Mouse (Mus musculus) layer of hippocampus, postnatal 25 days (tissue): Measurements from ENCODE around the gene Mmp27. TPM values are rescaled to one million over a fixed set of nuclear protein-coding genes. Genes with fewer than 3 reads are reported as not detected.

Experiments
- DNase-seq, 2 experiments: peaks; one replicate each; pipeline ENCODE4 v3.0.0; 2022; ENCODE audit warnings: mixed read lengths in 2 of 2, low spot score in 1 of 2; ENCODE audit errors: extremely low spot score in 1 of 2
- total RNA-seq, 2 experiments: library from RNA; stranded (reverse); gene quantifications; 2 replicates each; pipeline ENCODE4 v1.2.3; 2021

Mmp27 gene
- not detected for total RNA-seq

DNA sequence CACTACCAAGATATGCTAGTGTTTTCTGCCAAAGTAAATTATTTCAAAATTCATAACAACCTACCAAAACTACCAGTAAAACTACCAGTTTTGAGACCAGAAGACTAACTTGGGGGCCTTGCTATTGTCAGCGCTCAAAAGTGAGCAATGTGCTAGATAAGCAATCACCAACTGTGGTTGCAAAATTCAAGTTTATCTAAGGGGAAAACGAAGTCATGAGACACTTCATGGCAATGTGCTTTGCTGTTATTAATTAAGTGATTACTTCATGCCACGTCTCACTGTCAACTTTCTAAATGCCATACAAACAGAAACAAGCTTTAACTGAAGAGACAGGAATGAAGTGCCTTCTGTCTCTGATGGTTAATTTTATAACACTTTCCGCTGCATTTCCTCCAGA is at the start of gene Mmp27:
TSS of gene Mmp27 (plus strand) at position 235 of the 400 bp plus-strand sequence.
- no peak for DNase-seq

DNA sequence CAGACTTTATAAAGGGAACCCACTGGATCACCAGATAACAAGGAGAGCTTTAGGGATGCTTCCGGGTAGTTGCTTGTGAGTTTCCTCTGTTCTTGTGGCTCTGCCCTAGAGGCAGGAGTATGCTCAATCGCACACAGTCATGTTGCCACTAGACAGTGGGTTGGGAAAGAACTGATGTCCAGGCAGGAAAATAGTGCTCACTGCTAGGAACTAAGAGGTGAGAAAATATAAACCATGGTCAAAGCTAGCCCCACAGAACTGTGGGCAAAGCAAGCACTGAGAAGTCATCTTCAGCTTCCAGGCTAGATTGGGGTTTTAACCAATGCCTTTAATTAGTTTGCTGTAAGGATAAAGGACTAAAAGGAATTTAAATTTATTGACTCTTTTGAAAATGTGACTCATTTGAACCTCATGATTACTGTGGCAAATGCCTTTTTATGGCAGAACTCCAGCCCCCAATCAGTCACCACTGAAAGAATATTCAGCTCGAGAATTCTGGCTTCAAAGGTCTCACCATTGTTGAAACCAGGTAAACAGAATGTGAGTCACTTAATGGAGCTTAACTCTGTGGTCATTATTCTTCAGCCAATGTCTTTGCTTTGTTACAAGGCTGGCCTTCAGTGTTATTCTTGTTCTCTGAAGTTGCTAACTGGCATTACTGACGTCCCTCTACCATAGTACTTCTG is 44.8 kb upstream of the Mmp27 start:
- no peak for DNase-seq

DNA sequence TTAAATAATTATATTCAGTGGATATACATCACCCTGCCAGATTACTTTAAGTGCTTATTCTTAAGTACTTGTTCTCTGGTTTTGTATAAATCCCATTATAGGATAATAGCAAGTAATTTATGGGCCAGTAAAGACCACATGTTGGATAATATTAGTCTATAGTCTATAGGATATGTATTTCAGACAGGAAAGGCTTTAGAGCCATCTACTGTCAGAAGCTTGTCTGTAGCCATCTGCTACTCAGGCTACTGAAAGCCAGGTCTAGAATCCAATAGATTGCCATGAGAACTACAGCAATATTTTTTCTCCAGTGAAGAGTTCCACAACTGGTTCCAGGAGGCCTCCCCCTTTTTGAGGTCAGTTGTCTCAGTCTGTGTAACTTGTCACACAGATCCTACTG is 28.4 kb upstream of the Mmp27 start:
- DNase-seq, result no peak

DNA sequence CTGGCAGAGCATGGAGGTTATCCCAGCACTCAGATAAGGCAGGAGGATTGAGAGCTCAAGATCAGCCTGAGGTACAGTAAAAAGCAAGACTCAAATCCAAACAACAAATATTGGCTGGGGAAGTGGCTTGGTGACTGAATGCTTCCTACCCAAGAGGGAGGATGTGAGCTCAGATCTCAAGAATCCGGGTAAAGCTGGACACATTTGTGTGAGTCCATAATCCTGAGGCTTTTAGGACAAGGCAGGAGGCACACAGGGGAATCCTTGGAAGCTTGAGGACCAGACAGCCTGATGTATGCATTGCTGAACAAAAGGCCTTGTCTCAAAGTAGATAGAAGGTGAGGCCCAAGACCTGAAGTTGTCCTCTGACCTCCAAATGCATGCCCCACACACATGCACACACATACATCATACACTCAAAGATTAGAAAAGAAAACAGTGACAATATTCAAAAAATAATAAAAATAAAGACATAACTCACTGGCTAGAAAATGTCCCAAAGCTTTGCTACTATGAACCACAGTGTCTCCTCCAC is 26.2 kb upstream of the Mmp27 start:
- no peak for DNase-seq

DNA sequence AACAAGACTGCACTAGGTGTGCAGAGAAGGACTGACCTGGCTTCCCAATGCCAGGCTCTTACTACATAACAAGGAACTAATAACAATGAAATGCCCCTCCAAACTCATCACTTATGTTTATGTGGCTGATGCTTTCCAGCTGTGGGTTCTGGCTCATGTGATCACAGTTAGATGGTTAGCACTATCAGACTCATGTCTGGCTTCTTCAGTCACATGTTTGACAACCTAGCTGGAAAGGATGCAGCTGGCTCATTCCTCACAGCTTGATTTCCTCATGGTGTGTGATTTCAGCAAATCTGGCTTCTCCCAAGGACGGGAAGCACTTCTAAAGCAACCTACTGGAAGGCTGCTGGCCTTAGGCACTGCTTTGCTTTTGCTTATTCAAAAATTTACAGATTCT is 25.7 kb upstream of the Mmp27 start:
- DNase-seq, result no peak

DNA sequence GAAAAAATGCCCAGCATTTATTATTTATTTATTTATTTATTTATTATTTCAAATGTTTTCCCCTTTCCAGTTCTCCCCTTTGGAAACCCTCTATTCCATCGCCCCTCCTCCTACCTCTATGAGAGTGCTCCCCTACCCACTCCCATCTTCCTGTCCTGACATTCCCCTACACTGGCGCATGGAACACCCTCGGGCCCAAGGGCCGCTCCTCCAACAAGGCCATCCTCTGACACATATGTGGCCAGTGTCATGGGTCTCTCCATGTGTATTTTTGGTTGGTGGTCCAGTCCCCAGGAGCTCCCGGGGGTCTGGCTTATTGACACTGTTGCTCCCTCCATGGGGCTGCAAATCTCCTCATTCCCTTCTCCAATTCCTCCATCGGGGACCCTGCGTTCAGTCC is 25.3 kb upstream of the Mmp27 start:
- DNase-seq, result no peak

DNA sequence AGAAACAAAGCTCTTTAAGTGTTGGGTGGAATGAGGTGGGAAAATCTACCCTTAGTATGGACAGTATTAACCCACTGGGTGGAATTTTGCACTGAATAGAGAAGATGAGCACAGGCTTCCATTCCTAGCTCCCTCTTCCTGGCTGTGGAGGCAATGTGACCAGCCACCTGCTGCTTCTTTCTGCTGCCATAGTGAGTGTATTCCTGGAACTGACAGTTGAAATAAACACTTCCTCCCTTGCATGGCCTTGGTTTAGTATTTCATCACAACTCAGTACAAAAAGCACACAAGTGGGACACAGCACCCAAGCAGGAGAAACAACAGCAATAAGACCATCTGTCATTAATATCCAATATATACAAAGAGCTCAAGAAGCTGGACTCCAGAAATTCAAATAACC is 19.3 kb upstream of the Mmp27 start:
- DNase-seq, result no peak

DNA sequence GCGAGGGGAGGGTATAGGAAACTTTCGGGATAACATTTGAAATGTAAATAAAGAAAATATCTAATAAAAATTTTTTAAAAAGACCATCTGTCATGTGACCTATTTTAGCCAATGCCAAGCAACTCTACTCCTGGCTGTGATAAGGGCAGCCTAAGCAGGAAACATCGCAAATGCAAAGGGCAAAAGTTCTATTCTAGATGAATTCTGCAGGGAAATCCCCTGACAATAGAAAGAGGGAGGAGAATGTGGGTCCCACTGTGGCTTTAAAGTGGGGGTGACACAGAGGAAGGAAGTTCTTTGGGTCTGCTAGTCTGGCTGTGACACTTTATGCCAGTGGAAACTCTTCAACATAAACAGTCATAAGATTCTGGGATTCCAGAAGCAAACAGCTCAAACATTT is 17.7 kb upstream of the Mmp27 start:
- DNase-seq, result no peak

DNA sequence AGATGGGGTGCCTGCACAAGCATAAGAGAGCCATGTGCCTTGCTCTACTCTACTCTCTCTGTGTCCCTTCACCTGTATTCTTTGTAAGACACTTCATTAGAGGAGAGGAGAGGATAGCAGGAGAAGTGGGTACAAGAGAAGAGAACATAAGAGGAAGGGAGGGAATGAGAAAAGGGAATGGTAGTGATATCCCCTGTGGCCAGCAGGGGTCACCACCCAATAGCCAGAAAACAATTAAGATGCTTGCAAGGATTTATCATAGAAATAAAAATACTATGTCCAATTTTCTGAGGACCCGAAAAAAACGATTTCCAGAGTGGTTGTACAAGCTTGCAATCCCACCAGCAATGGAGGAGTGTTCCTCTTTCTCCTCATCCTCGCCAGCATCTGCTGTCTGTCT is 16.8 kb upstream of the Mmp27 start:
- DNase-seq, result peak in 1 of 2 experiments; percentile 14

DNA sequence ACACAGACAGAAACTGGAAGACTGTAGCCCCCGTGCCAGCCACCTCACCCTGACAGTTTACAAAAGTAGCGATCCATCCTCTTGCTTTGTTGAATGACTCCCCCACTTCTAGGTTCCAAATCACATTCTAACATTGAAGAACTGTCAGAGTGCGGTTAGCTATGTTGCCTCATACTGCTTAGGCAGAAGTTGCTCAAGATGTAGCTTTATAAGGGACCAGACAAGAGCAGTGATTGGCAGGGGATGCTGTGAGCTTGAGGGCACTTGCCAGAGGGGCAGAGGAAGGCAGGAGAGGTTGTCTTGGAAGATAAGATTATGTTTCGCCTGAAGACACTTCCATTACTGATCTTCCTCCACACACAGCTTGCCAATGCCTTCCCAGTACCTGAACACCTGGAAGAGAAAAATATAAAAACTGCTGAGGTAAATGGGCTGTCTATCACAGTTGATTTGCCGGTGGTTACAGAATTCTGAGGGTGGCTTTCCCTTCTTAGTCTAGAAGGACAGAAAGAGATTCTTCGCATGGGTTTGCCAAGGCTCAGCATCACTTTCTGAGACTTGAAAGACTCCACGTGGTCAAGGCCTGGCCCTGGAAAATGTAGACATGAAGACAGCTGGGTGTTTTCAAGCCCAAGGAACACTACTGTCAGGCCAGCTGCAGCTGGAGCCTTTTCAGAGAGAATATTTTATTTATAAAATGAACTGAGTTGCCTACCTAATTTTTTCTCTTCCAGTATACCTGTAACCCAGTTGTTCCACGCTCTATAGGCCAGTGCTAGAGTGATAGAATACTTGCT is 12.8 kb upstream of the Mmp27 start, which contains the start of gene Mmp8:
TSS of gene Mmp8 (plus strand) at position 236 of the 797 bp plus-strand sequence.
- DNase-seq, result no peak

DNA sequence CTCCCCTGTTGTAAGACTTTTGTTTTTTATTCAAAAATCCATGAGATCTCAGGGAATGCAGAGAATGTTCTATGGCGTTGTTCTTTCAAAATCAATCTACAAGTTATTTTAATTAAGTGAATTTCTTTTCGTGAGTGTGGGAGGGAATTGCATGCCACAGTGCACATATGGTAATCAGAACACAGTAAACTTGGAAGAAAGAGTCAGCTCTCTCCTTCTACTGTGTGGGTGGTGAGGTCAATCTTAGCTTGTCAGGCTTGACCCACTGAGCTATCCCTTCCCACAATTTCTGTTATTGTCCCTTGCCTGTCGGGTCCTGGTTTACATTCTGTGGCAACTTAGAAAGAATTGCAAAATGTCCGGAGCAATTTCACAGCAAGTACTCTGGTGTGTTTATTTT is 11.2 kb upstream of the Mmp27 start:
- DNase-seq, result no peak

DNA sequence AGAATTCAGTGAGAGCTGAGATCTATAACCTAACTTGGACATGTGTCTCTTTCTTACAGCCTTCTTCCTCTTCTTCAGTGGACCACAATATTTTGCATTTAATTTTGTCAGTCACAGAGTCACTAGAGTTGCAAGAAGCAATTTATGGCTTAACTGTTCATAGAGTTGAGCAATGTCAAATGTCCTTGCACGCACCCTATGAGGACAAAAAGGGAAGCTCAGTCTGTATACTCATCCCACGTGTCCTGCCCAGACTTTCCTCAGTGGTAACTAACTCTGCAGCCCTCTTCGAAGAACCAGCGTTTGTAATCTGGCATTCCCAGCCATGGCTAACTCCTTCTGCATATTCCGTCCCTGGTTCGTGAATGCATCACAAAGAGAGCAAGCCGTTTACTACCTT is 3.8 kb upstream of the Mmp27 start:
- no peak for DNase-seq

DNA sequence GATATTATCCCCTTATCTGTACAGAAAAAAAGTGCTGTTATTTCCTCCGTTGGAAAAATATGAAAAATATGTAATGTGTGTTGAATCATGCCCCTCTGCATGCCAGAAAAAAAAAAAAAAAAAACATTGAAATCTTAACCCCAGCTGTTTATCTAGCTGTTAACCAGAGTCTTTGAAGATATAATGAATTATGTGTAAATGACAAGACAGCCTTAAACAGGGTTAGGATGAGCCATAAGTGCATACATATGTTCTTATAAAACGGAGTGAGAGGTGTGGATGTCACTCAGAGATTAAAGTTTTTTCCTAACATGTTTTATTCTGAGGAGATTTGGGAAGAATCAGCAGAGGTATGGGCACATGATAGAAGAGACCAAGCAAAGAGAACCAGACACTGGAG is 3.3 kb upstream of the Mmp27 start:
- DNase-seq, result no peak

DNA sequence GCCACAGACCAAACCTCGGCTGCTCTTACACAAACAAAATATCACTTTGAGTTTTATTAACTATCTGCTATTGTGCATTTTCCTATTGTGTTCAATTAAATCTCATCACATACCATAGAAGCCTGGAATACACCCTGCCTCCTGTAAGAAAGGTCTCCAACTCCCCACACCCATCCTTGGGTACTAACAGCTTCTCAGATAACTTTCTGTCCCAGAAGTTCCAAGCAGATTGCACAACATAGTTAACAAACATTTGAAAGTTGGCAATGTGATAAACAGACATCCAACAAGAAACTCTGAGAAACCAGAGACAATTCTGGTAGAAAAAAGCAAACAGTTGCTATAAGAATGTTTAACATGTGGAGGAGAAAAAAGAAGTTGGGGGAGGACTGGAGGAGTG is 711 bp upstream of the Mmp27 start:
- DNase-seq, result no peak

DNA sequence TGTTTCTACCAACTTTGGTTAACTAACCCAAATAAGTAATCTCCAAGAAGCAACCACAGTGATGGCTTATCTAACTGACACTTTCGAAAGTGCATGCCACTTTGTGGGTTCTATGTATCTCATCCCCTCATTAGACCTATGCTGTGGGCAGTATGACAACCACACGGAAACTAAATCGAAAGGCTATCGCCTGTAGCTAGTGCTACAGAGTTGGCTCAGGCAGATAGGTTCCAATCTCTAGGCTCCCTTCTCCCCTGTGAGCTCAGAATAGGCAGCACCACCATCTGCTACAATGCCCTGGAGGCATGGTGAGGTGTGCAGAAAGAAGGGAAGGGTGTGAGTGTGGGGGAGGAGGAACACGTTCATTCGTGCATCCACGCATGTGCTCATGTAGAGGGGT is 992 bp downstream of the Mmp27 start:
- no peak for DNase-seq

DNA sequence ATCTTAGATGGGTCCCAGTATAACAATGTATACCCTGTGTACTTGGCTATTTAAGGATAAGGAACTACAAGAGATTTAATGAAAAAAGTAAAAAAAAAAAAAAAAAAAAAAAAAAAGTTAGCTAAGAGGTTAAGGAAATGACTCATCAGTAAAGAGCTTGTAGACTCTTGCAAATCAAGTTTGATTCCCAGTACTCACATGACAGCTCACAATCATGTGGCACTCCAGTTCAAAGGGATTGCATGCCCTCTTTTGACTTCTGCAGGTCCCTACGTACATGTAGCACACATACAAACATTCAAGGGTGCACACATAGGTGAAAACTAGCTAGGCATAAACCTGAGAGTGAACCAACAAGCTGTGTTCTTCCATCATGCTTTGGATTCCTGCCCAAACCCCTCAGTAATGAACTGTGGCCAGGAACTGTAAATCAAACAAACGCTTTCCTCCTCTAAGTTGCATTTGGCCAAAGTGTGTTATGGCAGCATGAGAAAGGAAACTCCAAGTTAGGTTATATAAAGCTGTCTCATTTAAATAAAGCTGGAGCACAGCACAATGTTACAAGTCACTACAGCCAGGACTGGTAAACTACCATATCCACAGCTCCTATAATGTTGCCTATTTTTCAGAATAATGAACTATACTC is 1.6 kb downstream of the Mmp27 start:
- no peak for DNase-seq

DNA sequence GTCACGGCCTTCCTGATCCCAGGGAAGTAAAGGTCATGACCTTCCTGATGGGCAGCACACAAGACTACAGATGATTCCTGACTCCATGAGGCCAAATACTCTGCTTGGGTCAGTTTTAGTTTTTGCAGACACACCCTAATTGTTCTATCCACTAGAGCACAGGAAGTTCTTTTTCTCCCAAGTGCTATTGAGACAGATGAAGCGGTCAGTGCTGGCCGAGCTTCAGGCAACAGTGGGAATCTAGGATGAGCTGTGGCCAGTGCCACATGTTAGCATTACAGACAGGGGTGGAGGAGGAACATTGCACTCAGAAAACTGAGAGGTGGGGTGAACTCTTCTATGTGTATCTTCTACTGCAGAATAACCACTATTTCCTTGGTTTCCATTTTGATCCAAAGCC is 4.3 kb downstream of the Mmp27 start:
- DNase-seq, result no peak

DNA sequence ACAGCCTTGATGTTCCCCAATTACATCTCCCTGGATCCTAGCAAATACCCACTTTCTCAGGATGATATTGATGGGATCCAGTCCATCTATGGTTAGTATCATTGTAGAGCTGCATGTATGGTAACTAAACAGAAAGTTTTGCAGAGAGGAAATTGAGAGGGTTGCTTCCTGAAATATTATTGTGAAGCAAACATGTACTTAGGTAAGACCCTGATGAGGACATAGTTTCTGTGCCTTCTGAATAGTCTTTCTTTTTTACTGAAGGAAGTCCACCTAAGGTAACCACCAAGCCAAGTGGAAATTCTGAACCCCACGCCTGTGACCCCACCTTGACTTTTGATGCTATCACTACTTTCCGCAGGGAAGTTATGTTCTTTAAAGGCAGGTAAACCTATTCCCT is 6.2 kb downstream of the Mmp27 start:
- DNase-seq, result no peak

DNA sequence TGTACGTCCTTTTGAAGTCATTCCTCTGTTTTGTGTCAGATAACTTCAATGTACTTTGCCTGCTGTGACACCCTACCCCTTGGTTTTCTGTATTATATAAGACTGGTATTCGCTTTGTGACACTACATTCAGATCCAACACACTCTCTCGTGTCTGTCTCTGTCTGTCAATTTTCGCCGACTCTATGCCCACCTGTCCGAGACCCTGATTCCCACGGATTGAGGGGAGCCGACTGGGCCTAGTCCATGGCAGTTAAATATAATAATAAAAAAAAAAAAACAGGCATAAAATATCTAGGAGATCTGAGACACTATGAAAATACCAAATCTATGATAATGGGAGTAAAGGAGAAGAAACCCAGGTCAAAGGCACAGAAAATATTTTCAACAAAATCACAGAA is 18.9 kb downstream of the Mmp27 start:
- DNase-seq, result no peak

DNA sequence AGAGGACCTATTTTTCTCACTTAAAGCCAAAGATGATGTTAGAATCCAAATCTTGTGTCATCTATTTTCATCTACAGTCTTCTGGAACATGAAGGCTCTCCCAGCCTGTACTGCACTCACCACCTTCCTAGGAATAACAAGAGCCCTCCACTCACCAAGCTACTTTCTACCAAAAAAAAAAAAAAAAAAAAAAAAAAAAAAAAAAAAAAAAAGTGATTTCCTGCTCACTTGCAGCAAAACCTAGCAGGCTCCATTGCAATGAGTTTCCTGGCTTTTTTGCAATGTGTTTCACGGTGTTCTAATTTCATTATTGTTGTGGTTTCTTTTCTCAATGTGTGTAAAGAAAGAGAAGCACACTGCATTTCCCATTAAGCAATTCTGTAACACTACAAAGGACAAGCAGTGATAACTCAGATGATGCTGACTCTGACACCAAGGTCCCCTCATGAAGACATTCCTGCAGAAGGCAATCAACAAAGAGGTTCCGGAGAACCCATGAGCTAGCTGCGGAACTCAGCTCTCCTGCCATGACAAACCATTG is 22.1 kb downstream of the Mmp27 start:
- DNase-seq, result no peak
